Mouse (Mus musculus): ENCODE measurements around the gene Kdm4b. TPM values are rescaled to one million over a fixed set of nuclear protein-coding genes. Genes with fewer than 3 reads are reported as not detected.

Kdm4b gene
- polyA plus RNA-seq, 1 experiment from 2014 or later, result 77.3 TPM

- peak overlapping the region; percentile 56 for H3K4me2 ChIP-seq (replicated peaks)
- H3K4me1 ChIP-seq (replicated peaks), result peaks cover 20% of the 10 kb centered on the region
- H3K9me3 ChIP-seq, result no peaks in the 10 kb centered on the region
- peaks cover 88% of the 10 kb centered on the region for H3K36me3 ChIP-seq
- H3K4me3 ChIP-seq (replicated peaks), result peak overlapping the region; percentile 27
- peak overlapping the region; percentile 64 for H3K9ac ChIP-seq (replicated peaks)
- 0 out of 2 replicates have a peak, but pooled peaks cover 8% of the 10 kb centered on the region for H3K27me3 ChIP-seq
- under 1% methylated on average over 47 of the region's 47 CpGs for WGBS
- peak; percentile 78 for ATAC-seq
- H3K27ac ChIP-seq, result peak overlapping the region; percentile 62
These were observed 99.7 kb downstream of the Kdm4b start for GRCm38 (mm10) chr17:56425584-56425914.

- Histone ChIP-seq H3K4me3 (replicated peaks) (peak overlapping the region; percentile 27), H3K4me1 (replicated peaks) (peaks cover 20% of the 10 kb centered on the region), H3K4me2 (replicated peaks) (peak overlapping the region; percentile 56), H3K27me3 (0 out of 2 replicates have a peak, but pooled peaks cover 8% of the 10 kb centered on the region), H3K36me3 (peaks cover 88% of the 10 kb centered on the region), H3K27ac (peak overlapping the region; percentile 41), H3K9me3 (no peaks in the 10 kb centered on the region), H3K9ac (replicated peaks) (peak overlapping the region; percentile 64)
- 30% methylated on average over 3 of the region's 3 CpGs for WGBS
- ATAC-seq, result no peak
These were observed 100.1 kb downstream of the Kdm4b start for GRCm38 (mm10) chr17:56425941-56426340.

- no peak for ATAC-seq
- 87% methylated on average over 27 of the region's 28 CpGs for WGBS
- H3K36me3 ChIP-seq, result peaks cover 90% of the 10 kb centered on the region
These were observed 102.0 kb downstream of the Kdm4b start for GRCm38 (mm10) chr17:56427857-56428256.

GRCm38 (mm10) chr17:56431582-56431981 is 105.7 kb downstream of the Kdm4b start:
- no peak for ATAC-seq
- Histone ChIP-seq H3K9ac (replicated peaks) (no peak overlapping the region), H3K36me3 (peaks cover 90% of the 10 kb centered on the region), H3K4me2 (replicated peaks) (no peak overlapping the region), H3K4me1 (replicated peaks) (peaks cover 2% of the 10 kb centered on the region; the same call in 1 of the 2 replicates), H3K27me3 (0 out of 2 replicates have a peak, but pooled peaks cover 8% of the 10 kb centered on the region), H3K27ac (no peak overlapping the region), H3K4me3 (replicated peaks) (no peak overlapping the region), H3K9me3 (no peaks in the 10 kb centered on the region)
- WGBS, result 94% methylated on average over 3 of the region's 3 CpGs

More at GRCm38 (mm10) chr17:56427857-56428256, 102.0 kb downstream of the Kdm4b start:
- H3K27ac ChIP-seq, result no peak overlapping the region
- H3K4me1 ChIP-seq (replicated peaks), result peaks cover 20% of the 10 kb centered on the region
- no peak overlapping the region for H3K9ac ChIP-seq (replicated peaks)
- no peaks in the 10 kb centered on the region for H3K9me3 ChIP-seq
- no peak overlapping the region for H3K4me2 ChIP-seq (replicated peaks)
- no peak overlapping the region for H3K4me3 ChIP-seq (replicated peaks)
- H3K27me3 ChIP-seq, result 0 out of 2 replicates have a peak, but pooled peaks cover 8% of the 10 kb centered on the region

DNA sequence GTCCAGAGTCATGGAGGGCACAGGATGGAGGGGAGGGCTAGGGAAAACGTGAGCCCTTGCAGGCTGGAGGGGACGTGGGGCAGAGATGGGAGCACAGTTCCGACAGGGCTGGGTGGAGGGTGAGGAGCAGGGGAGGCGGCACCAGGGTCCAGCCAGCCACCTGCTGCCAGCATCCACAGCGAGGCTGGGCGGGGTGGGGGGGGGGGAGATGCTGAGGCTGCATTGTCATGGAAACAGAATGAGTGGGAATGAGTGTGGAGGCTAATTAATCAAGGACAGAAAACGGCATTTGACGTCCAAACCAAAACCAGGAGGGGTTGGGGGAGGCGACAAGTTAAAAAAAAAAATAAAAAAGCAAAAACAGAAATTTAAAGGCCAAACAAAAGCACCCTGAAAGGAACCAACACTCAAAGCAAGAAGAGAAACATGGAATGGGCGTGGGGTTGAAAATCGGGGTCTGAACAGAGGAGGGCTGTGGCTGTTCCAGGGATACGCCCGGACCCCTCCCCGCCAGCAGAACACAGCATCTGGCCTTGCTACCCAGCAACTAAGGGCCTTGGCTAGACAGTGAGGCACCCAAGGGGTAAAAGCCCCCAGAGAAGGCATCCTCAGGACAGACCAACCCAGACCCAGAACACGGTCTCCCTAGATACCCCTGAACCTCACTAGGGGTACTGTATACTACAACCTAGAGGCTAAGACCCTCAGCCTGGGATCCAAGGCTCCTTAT is 114.0 kb downstream of the Kdm4b start:
- Histone ChIP-seq H3K27me3 (no peaks in the 10 kb centered on the region), H3K4me3 (replicated peaks) (no peak overlapping the region), H3K27ac (peak overlapping the region; percentile 73), H3K36me3 (peaks cover 82% of the 10 kb centered on the region), H3K9ac (replicated peaks) (peak overlapping the region; percentile 44), H3K4me1 (replicated peaks) (peaks cover 24% of the 10 kb centered on the region), H3K4me2 (replicated peaks) (no peak overlapping the region), H3K9me3 (no peaks in the 10 kb centered on the region)
- ATAC-seq, result peak; percentile 47
- 62% methylated on average over 14 of the region's 15 CpGs for WGBS

- Histone ChIP-seq H3K4me1 (replicated peaks) (peaks cover 47% of the 10 kb centered on the region), H3K9ac (replicated peaks) (no peak overlapping the region), H3K4me3 (replicated peaks) (no peak overlapping the region), H3K9me3 (no peaks in the 10 kb centered on the region), H3K4me2 (replicated peaks) (no peak overlapping the region), H3K36me3 (peaks cover 74% of the 10 kb centered on the region), H3K27ac (peak overlapping the region; percentile 0; the same call in 1 of the 2 replicates), H3K27me3 (no peaks in the 10 kb centered on the region)
- ATAC-seq, result no peak
- 87% methylated on average over 6 of the region's 6 CpGs for WGBS
These were observed 116.5 kb downstream of the Kdm4b start for GRCm38 (mm10) chr17:56442316-56442715.

DNA sequence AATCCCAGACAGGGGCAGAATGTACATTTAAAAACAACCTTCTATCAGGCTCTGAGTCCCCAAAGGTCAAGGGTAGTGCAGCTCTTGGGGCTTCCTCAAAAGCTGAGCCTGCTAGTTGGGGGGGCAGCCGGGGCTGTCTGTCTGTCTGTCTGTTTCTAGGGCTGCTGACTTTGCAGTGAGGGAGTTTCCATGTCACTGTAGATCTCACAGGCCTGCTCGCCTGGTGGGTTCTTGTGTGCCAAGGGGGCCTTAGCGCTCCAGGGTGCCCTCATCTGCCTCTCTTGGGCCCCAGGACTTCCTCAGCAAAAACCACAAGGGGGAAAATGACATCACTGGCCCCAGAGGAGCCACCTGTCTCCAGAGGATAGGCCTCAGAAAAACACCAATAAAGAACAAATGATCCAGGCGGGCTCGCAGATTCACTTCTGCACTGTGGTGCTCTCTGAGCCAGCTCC is 117.5 kb downstream of the Kdm4b start:
- H3K4me3 ChIP-seq (replicated peaks), result no peak overlapping the region
- no peak overlapping the region for H3K9ac ChIP-seq (replicated peaks)
- no peak overlapping the region for H3K4me2 ChIP-seq (replicated peaks)
- ATAC-seq, result no peak
- no peak overlapping the region for H3K27ac ChIP-seq
- WGBS, result 86% methylated on average over 5 of the region's 5 CpGs
- H3K9me3 ChIP-seq, result no peaks in the 10 kb centered on the region
- no peaks in the 10 kb centered on the region for H3K27me3 ChIP-seq
- H3K4me1 ChIP-seq (replicated peaks), result peaks cover 49% of the 10 kb centered on the region
- peaks cover 75% of the 10 kb centered on the region for H3K36me3 ChIP-seq

DNA sequence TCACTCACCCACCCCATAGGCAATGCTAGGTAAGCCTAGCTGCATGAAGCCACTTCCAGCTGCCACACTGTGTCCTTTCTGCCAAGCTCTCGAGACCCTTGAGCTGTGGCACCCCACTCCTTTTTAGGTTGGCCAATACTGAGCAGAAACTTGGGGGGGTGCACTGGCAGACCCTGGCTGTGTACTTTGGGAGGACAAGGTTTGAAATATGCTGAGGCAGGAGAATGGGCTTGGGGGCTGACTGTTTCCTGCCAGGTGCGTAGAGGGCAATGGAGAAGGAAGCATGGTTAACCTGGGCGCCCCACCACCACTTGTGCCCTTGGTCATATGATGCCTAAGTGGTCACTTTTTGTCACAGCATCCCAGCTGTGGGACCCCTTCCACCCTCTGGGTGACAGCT is 118.9 kb downstream of the Kdm4b start:
- H3K9ac ChIP-seq (replicated peaks), result no peak overlapping the region
- no peak overlapping the region for H3K4me2 ChIP-seq (replicated peaks)
- no peak overlapping the region for H3K27ac ChIP-seq
- H3K27me3 ChIP-seq, result no peaks in the 10 kb centered on the region
- peaks cover 44% of the 10 kb centered on the region for H3K4me1 ChIP-seq (replicated peaks)
- H3K9me3 ChIP-seq, result no peaks in the 10 kb centered on the region
- peaks cover 86% of the 10 kb centered on the region for H3K36me3 ChIP-seq
- ATAC-seq, result no peak
- H3K4me3 ChIP-seq (replicated peaks), result no peak overlapping the region
- WGBS, result 95% methylated on average over 3 of the region's 3 CpGs

GRCm38 (mm10) chr17:56445397-56445796 is 119.5 kb downstream of the Kdm4b start:
- Histone ChIP-seq H3K9ac (replicated peaks) (no peak overlapping the region), H3K27ac (peak overlapping the region; percentile 71), H3K4me3 (replicated peaks) (no peak overlapping the region), H3K4me2 (replicated peaks) (no peak overlapping the region), H3K36me3 (peaks cover 89% of the 10 kb centered on the region), H3K27me3 (no peaks in the 10 kb centered on the region), H3K4me1 (replicated peaks) (peaks cover 38% of the 10 kb centered on the region), H3K9me3 (no peaks in the 10 kb centered on the region)
- ATAC-seq, result peak; percentile 16
- WGBS, result 32% methylated on average over 14 of the region's 14 CpGs

GRCm38 (mm10) chr17:56447716-56448115 is 121.9 kb downstream of the Kdm4b start:
- Histone ChIP-seq H3K4me1 (replicated peaks) (peaks cover 29% of the 10 kb centered on the region), H3K4me2 (replicated peaks) (no peak overlapping the region), H3K4me3 (replicated peaks) (no peak overlapping the region), H3K27ac (no peak overlapping the region), H3K36me3 (peaks cover 90% of the 10 kb centered on the region), H3K27me3 (no peaks in the 10 kb centered on the region), H3K9ac (replicated peaks) (no peak overlapping the region; the same call in 1 of the 2 replicates), H3K9me3 (no peaks in the 10 kb centered on the region)
- WGBS, result 84% methylated on average over 2 of the region's 2 CpGs
- ATAC-seq, result no peak
